Mouse (Mus musculus) midbrain, embryonic 14.5 days (tissue): ENCODE measurements at regions not wholly inside any gene's neighbourhood (a gene's known extent, or its start where the extent isn't known, plus 50 kb on each side); places are given as distances from the start of the nearest gene placed in this dataset.

Experiments used
- ATAC-seq: fragments of 200-750 bp; cut with Nextera tagmentation; 2 replicates; pipeline ENCODE4 v1.8.0; 2017; ENCODE audit warnings: moderate number of reproducible peaks, moderate library complexity; ENCODE audit not compliant: low FRiP score, low TSS enrichment
- DNase-seq: peaks from one replicate; pipeline ENCODE4 v3.0.0-alpha.2; 2015
- H3K27ac ChIP-seq: fragments of 300-500 bp; sonication (generic); replicated peaks from 2 replicates; pipeline ENCODE4 v1.5.1; 2014; ENCODE audit warnings: mild to moderate bottlenecking, low read depth, low read length, moderate library complexity
- H3K27me3 ChIP-seq: fragments of 300-500 bp; sonication (generic); 2 replicates; pipeline ENCODE4 v1.6.1; 2014; ENCODE audit warnings: low read length, control low read depth, mixed read lengths; ENCODE audit not compliant: control insufficient read depth, insufficient read depth
- H3K36me3 ChIP-seq: fragments of 300-500 bp; sonication (generic); 2 replicates; pipeline ENCODE4 v1.6.1; 2014; ENCODE audit warnings: low read length, control low read depth; ENCODE audit not compliant: control insufficient read depth, insufficient read depth
- H3K4me1 ChIP-seq: fragments of 300-500 bp; sonication (generic); 2 replicates; pipeline ENCODE4 v1.6.1; 2014; ENCODE audit warnings: mild to moderate bottlenecking, antibody characterized with exemption, low read length, control low read depth; ENCODE audit not compliant: control insufficient read depth, insufficient read depth
- H3K4me2 ChIP-seq: fragments of 300-500 bp; sonication (generic); 2 replicates; pipeline ENCODE4 v1.6.1; 2014; ENCODE audit warnings: mild to moderate bottlenecking, low read length, moderate library complexity
- H3K4me3 ChIP-seq: fragments of 300-500 bp; sonication (generic); replicated peaks from 2 replicates; pipeline ENCODE4 v1.5.1; 2014; ENCODE audit warnings: low read depth, low read length
- H3K9ac ChIP-seq: fragments of 300-500 bp; sonication (generic); replicated peaks from 2 replicates; pipeline ENCODE4 v1.6.1; 2014; ENCODE audit warnings: mild to moderate bottlenecking, low read length, moderate library complexity
- H3K9me3 ChIP-seq: fragments of 300-500 bp; sonication (generic); 2 replicates; pipeline ENCODE4 v1.6.1; 2016; ENCODE audit warnings: low read length, control low read depth, mixed read lengths; ENCODE audit not compliant: control insufficient read depth
- WGBS: fragments of 180-500 bp; shearing (Covaris S2); extraction: QIAGEN DNeasy Blood & Tissue Kit; methylation state at CpG from one replicate; pipeline ENCODE4 v1.1.7; 2014; 5-methylcytosine and 5-hydroxymethylcytosine counted together

GRCm38 (mm10) chr8:42187083-42187482, 770.2 kb upstream of the Frg1 start:
- DNase-seq: no peak
- Histone ChIP-seq H3K9ac (no peak overlapping the region), H3K4me1 (no peaks in the 10 kb centered on the region), H3K4me3 (no peak overlapping the region), H3K9me3 (no peaks in the 10 kb centered on the region), H3K36me3 (no peaks in the 10 kb centered on the region), H3K27ac (no peak overlapping the region), H3K27me3 (no peaks in the 10 kb centered on the region), H3K4me2 (no peak overlapping the region)
- WGBS: 92% methylated on average over 1 of the region's 1 CpGs
- ATAC-seq: no peak

- WGBS: 88% methylated on average over 4 of the region's 4 CpGs
- Histone ChIP-seq H3K4me1 (no peaks in the 10 kb centered on the region), H3K4me3 (no peak overlapping the region), H3K9me3 (no peaks in the 10 kb centered on the region), H3K27ac (no peak overlapping the region), H3K36me3 (no peaks in the 10 kb centered on the region), H3K9ac (no peak overlapping the region), H3K4me2 (no peak overlapping the region), H3K27me3 (no peaks in the 10 kb centered on the region)
- DNase-seq (no peak), ATAC-seq (no peak)
Observed at GRCm38 (mm10) chr8:42183288-42183878, 766.5 kb upstream of the Frg1 start.

- Histone ChIP-seq H3K9ac (no peak overlapping the region), H3K36me3 (no peaks in the 10 kb centered on the region), H3K27me3 (no peaks in the 10 kb centered on the region), H3K27ac (no peak overlapping the region), H3K9me3 (no peaks in the 10 kb centered on the region), H3K4me2 (no peak overlapping the region), H3K4me1 (no peaks in the 10 kb centered on the region), H3K4me3 (no peak overlapping the region)
- DNase-seq: no peak
- ATAC-seq: no peak
- WGBS: 88% methylated on average over 2 of the region's 2 CpGs
Observed at GRCm38 (mm10) chr8:42162441-42162840, 745.6 kb upstream of the Frg1 start.

- Histone ChIP-seq H3K4me1 (no peaks in the 10 kb centered on the region), H3K9ac (no peak overlapping the region), H3K4me2 (no peak overlapping the region), H3K27me3 (no peaks in the 10 kb centered on the region), H3K4me3 (no peak overlapping the region), H3K9me3 (no peaks in the 10 kb centered on the region), H3K27ac (no peak overlapping the region), H3K36me3 (no peaks in the 10 kb centered on the region)
- DNase-seq: no peak
- no peak for ATAC-seq
- WGBS: 87% methylated on average over 4 of the region's 4 CpGs
Observed at GRCm38 (mm10) chr8:42157006-42157405, 740.1 kb upstream of the Frg1 start.

GRCm38 (mm10) chr8:42156588-42156987, 739.7 kb upstream of the Frg1 start:
- H3K27ac ChIP-seq: no peak overlapping the region
- H3K4me3 ChIP-seq: no peak overlapping the region
- ATAC-seq (no peak), DNase-seq (no peak)
- no peaks in the 10 kb centered on the region for H3K4me1 ChIP-seq
- no peak overlapping the region for H3K4me2 ChIP-seq
- WGBS: 64% methylated on average over 1 of the region's 1 CpGs
- H3K9me3 ChIP-seq: no peaks in the 10 kb centered on the region
- H3K36me3 ChIP-seq: no peaks in the 10 kb centered on the region
- H3K27me3 ChIP-seq: no peaks in the 10 kb centered on the region
- H3K9ac ChIP-seq: no peak overlapping the region

- Histone ChIP-seq H3K27ac (no peak overlapping the region), H3K4me1 (no peaks in the 10 kb centered on the region), H3K27me3 (no peaks in the 10 kb centered on the region), H3K9ac (no peak overlapping the region), H3K4me3 (no peak overlapping the region), H3K9me3 (no peaks in the 10 kb centered on the region), H3K4me2 (no peak overlapping the region), H3K36me3 (no peaks in the 10 kb centered on the region)
- DNase-seq: no peak
- 84% methylated on average over 5 of the region's 5 CpGs for WGBS
- no peak for ATAC-seq
Observed at GRCm38 (mm10) chr8:42144685-42145084, 727.8 kb upstream of the Frg1 start.

- Histone ChIP-seq H3K9ac (no peak overlapping the region), H3K4me3 (no peak overlapping the region), H3K9me3 (no peaks in the 10 kb centered on the region), H3K27me3 (no peaks in the 10 kb centered on the region), H3K4me1 (no peaks in the 10 kb centered on the region), H3K36me3 (no peaks in the 10 kb centered on the region), H3K4me2 (no peak overlapping the region), H3K27ac (no peak overlapping the region)
- WGBS: 83% methylated on average over 8 of the region's 8 CpGs
- ATAC-seq (no peak), DNase-seq (no peak)
Observed at GRCm38 (mm10) chr8:42144220-42144619, 727.3 kb upstream of the Frg1 start.

GRCm38 (mm10) chr8:42107582-42107981, 690.7 kb upstream of the Frg1 start:
- no peaks in the 10 kb centered on the region for H3K9me3 ChIP-seq
- WGBS: 91% methylated on average over 2 of the region's 2 CpGs
- DNase-seq: no peak
- no peak overlapping the region for H3K4me2 ChIP-seq
- no peak overlapping the region for H3K27ac ChIP-seq
- no peak overlapping the region for H3K9ac ChIP-seq
- H3K4me1 ChIP-seq: no peaks in the 10 kb centered on the region
- no peaks in the 10 kb centered on the region for H3K27me3 ChIP-seq
- H3K4me3 ChIP-seq: no peak overlapping the region
- no peaks in the 10 kb centered on the region for H3K36me3 ChIP-seq
- ATAC-seq: no peak

- 82% methylated on average over 1 of the region's 1 CpGs for WGBS
- no peaks in the 10 kb centered on the region for H3K36me3 ChIP-seq
- DNase-seq: no peak
Observed at GRCm38 (mm10) chr8:42069314-42069713, 652.4 kb upstream of the Frg1 start.

More at GRCm38 (mm10) chr8:42069314-42069713, 652.4 kb upstream of the Frg1 start:
- Histone ChIP-seq H3K9me3 (no peaks in the 10 kb centered on the region), H3K27me3 (no peaks in the 10 kb centered on the region), H3K27ac (no peak overlapping the region), H3K4me2 (no peak overlapping the region), H3K4me1 (no peaks in the 10 kb centered on the region), H3K4me3 (no peak overlapping the region), H3K9ac (no peak overlapping the region)
- ATAC-seq: no peak
